8 mouse cellular contexts compared by ENCODE assay signal in the genomic region with DNA sequence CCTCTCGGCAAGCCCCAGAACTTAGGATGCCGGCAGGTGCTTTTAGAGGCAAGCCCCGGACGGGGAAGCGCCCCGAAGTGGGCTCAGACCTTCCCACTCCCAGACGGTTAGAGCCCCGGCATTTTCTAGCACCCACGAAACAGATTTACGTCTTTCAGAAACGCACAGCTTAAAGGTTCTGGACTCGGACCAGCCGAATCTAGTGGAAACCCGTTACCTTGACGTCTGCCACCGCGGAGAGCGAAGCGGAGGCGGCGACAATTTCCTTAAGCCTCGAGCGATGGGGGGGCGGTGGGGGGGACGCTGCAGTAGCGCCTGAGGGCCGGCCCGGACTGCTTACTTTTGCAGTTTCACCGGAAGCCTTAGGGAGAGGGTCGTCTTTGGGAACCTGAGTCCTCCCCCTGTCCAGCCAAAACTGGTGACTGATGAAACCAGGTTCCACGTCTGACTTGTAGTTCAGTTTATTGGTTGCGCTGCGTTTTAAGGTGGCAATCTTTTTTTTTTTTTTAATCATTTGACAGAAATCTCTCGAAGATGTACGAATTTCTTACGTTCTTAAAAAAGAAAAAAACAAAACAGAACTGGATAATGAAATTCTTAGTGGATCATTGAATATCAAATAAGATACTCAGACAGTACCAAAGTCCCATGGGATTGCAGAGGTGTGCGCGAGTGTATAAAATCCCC. TPM values are rescaled to one million over a fixed set of nuclear protein-coding genes. Genes with fewer than 3 reads are reported as not detected.
A peak's percentile ranks its signal among the peaks of the same experiment; 100 is the strongest.
DNase-seq lines count a peak whose midpoint lies in the region; ATAC-seq and TF ChIP-seq lines count a peak whose summit lies in the region.

No protein-coding gene starts in this region.

- intact Hi-C loops in heart, postnatal 14 days (cut with DNase I), result loop anchor here (10.0 kb wide), 2 partner anchors 274 to 384 kb away; no protein-coding TSS in a partner anchor

- H3K9me3 ChIP-seq in embryonic facial prominence, embryonic 14.5 days (ENCODE audit: control insufficient read depth, low read length), result no peaks in the 10 kb centered on the region
- H3K9me3 ChIP-seq in lung, postnatal 0 days (ENCODE audit: low read length), result no peaks in the 10 kb centered on the region

- H3K27ac ChIP-seq in cerebellum, adult 2 months (ENCODE audit: insufficient read depth, low read length), result no peak overlapping the region
- H3K27ac ChIP-seq in embryonic facial prominence, embryonic 14.5 days (replicated peaks; ENCODE audit: low read depth, low read length), result peak overlapping the region; percentile 87
- peak overlapping the region; percentile 98 for H3K27ac ChIP-seq in lung, postnatal 0 days (ENCODE audit: low read length)
- H3K27ac ChIP-seq in olfactory bulb, adult 2 months (ENCODE audit: insufficient read depth, low read depth, low read length), result peak overlapping the region; percentile 64

- H3K4me2 ChIP-seq in embryonic facial prominence, embryonic 14.5 days (ENCODE audit: low read depth, low read length), result peak overlapping the region; percentile 84
- H3K4me2 ChIP-seq in lung, postnatal 0 days (replicated peaks; ENCODE audit: low read depth, low read length), result peak overlapping the region; percentile 79

- H3K27me3 ChIP-seq in cerebellum, adult 2 months (ENCODE audit: control insufficient read depth, insufficient read depth, low read length), result no peaks in the 10 kb centered on the region; the same call in 1 of the 2 replicates
- H3K27me3 ChIP-seq in embryonic facial prominence, embryonic 14.5 days (replicated peaks; ENCODE audit: control insufficient read depth, insufficient read depth, low read length), result no peaks in the 10 kb centered on the region
- no peaks in the 10 kb centered on the region for H3K27me3 ChIP-seq in lung, postnatal 0 days (replicated peaks; ENCODE audit: insufficient read depth, low read length)

- peak overlapping the region; percentile 70 for H3K4me3 ChIP-seq in cerebellum, adult 2 months (replicated peaks; ENCODE audit: insufficient read depth, low read depth, low read length)
- H3K4me3 ChIP-seq in embryonic facial prominence, embryonic 14.5 days (ENCODE audit: low read depth, low read length), result peak overlapping the region; percentile 92
- H3K4me3 ChIP-seq in lung, postnatal 0 days (ENCODE audit: low read depth, low read length), result peak overlapping the region; percentile 99
- H3K4me3 ChIP-seq in olfactory bulb, adult 2 months (ENCODE audit: insufficient read depth, low read depth, low read length), result peak overlapping the region; percentile 83

- DNase-seq in cerebellum, adult 2 months, result no peak
- no peak for DNase-seq in cerebellum, adult 9-11 months
- peak; percentile 60 for DNase-seq in ZHBTc4 (ENCODE audit: low read depth, low spot score)
- peak; percentile 43 for DNase-seq in embryonic facial prominence, embryonic 14.5 days (ENCODE audit: low spot score)
- DNase-seq in heart, postnatal 14 days, result peak; percentile 30 to 41
- peak; percentile 30 to 67 for DNase-seq in kidney, postnatal 36 days
- DNase-seq in lung, postnatal 0 days (ENCODE audit: low spot score), result peak; percentile 71

- no peak for TF ChIP-seq CTCF in cerebellum, adult 2 months (IDR thresholded peaks at IDR 0.05; ENCODE audit: borderline replicate concordance, insufficient read depth, low read depth, low read length)
- no peak for TF ChIP-seq CTCF in lung, postnatal 0 days (IDR thresholded peaks at IDR 0.05)
- no peak for TF ChIP-seq CTCF in olfactory bulb, adult 2 months (IDR thresholded peaks at IDR 0.05; ENCODE audit: insufficient read depth, low read depth, low read length)

- peak; percentile 27 for ATAC-seq in embryonic facial prominence, embryonic 14.5 days (ENCODE audit: low read depth)
- ATAC-seq in lung, postnatal 0 days, result peak; percentile 44

- H3K4me1 ChIP-seq in cerebellum, adult 2 months (ENCODE audit: control insufficient read depth, insufficient read depth, low read length), result no peaks in the 10 kb centered on the region
- no peaks in the 10 kb centered on the region for H3K4me1 ChIP-seq in embryonic facial prominence, embryonic 14.5 days (ENCODE audit: control insufficient read depth, insufficient read depth, low read length)
- H3K4me1 ChIP-seq in lung, postnatal 0 days (ENCODE audit: insufficient read depth, low read depth, low read length), result no peaks in the 10 kb centered on the region; the same call in 1 of the 2 replicates
- H3K4me1 ChIP-seq in olfactory bulb, adult 2 months (ENCODE audit: control insufficient read depth, insufficient read depth, low read length), result no peaks in the 10 kb centered on the region

- WGBS in cerebellum, adult 2 months, result 1% methylated on average over 38 of the region's 38 CpGs
- WGBS in embryonic facial prominence, embryonic 14.5 days, result 1% methylated on average over 35 of the region's 38 CpGs
- WGBS in lung, postnatal 0 days, result 2% methylated on average over 38 of the region's 38 CpGs
- 2% methylated on average over 38 of the region's 38 CpGs for WGBS in olfactory bulb, adult 2 months

- H3K36me3 ChIP-seq in embryonic facial prominence, embryonic 14.5 days (ENCODE audit: control insufficient read depth, insufficient read depth, low read length), result no peaks in the 10 kb centered on the region
- H3K36me3 ChIP-seq in lung, postnatal 0 days (ENCODE audit: insufficient read depth, low read length), result no peaks in the 10 kb centered on the region

- TF ChIP-seq EP300 in lung, postnatal 0 days (IDR thresholded peaks at IDR 0.05), result no peak

- H3K9ac ChIP-seq in embryonic facial prominence, embryonic 14.5 days (ENCODE audit: low read depth, low read length), result peak overlapping the region; percentile 93
- peak overlapping the region; percentile 95 for H3K9ac ChIP-seq in lung, postnatal 0 days (replicated peaks; ENCODE audit: low read depth)

- TF ChIP-seq POLR2A in cerebellum, adult 2 months (IDR thresholded peaks at IDR 0.05; ENCODE audit: borderline replicate concordance, insufficient read depth, low read length), result no peak
- TF ChIP-seq POLR2A in olfactory bulb, adult 2 months (IDR thresholded peaks at IDR 0.05; ENCODE audit: insufficient read depth, low read depth, low read length), result no peak

RNA-seq across cellular contexts. Expression of a gene that starts 0.7 kb away (rescaled TPM):
- polyA plus RNA-seq in cerebellum, adult 2 months (2012; rRNA removed), result 20.0 and 20.6 TPM in 2 replicates
- polyA plus RNA-seq in embryonic facial prominence, embryonic 14.5 days (2014; fragmentation: Nextera tagmentation; extraction: Ambion mirVana), result 31.3 and 36.2 TPM in 2 replicates
- total RNA-seq in heart, postnatal 14 days (2021), result 10 to 100 TPM; 14.2 to 18.4 TPM
- polyA plus RNA-seq in lung, postnatal 0 days (2015; fragmentation: Nextera tagmentation; extraction: Ambion mirVana), result 33.5 and 40.2 TPM in 2 replicates
- not detected in 2 replicates for polyA plus RNA-seq in olfactory bulb, adult 2 months (2012; ENCODE audit: insufficient read depth, insufficient read length, low replicate concordance, missing spikeins)

Comparison
In these comparisons a context has a peak if more than half of its experiments do, and no peak if none do; other contexts are left out.
1. DNase-seq: peak in ZHBTc4 (single experiment), embryonic facial prominence, embryonic 14.5 days (single experiment), heart, postnatal 14 days (2 of 2), kidney, postnatal 36 days (2 of 2) and lung, postnatal 0 days (single experiment); none in cerebellum, adult 2 months (0 of 2) and cerebellum, adult 9-11 months (single experiment).
2. Peak in every context shown above with its lines, with median percentiles within 50 percentile points of each other: H3K4me3 ChIP-seq.